Mouse (Mus musculus) hindbrain, embryonic 15.5 days (tissue): ENCODE data around the gene Ngdn. TPM values are rescaled to one million over a fixed set of nuclear protein-coding genes. Genes with fewer than 3 reads are reported as not detected.

Experiments used
- ATAC-seq: fragments of 200-750 bp; cut with Nextera tagmentation; 2 replicates; pipeline ENCODE4 v1.8.0; 2017; ENCODE audit warnings: low read depth, moderate number of reproducible peaks, moderate TSS enrichment; ENCODE audit not compliant: low FRiP score
- H3K27ac ChIP-seq: fragments of 300-500 bp; sonication (generic); replicated peaks from 2 replicates; pipeline ENCODE4 v1.5.1; 2015; ENCODE audit warnings: mild to moderate bottlenecking, inconsistent platforms
- H3K27me3 ChIP-seq: fragments of 300-500 bp; sonication (generic); 2 replicates; pipeline ENCODE4 v1.6.1; 2015; ENCODE audit warnings: control low read depth, inconsistent platforms
- H3K36me3 ChIP-seq: fragments of 300-500 bp; sonication (generic); 2 replicates; pipeline ENCODE4 v1.6.1; 2015; ENCODE audit warnings: control low read depth, inconsistent platforms
- H3K4me1 ChIP-seq: fragments of 300-500 bp; sonication (generic); replicated peaks from 2 replicates; pipeline ENCODE4 v1.6.1; 2015; ENCODE audit warnings: control low read depth, inconsistent platforms
- H3K4me2 ChIP-seq: fragments of 300-500 bp; sonication (generic); 2 replicates; pipeline ENCODE4 v1.6.1; 2015; ENCODE audit warnings: moderate library complexity, mild to moderate bottlenecking, inconsistent platforms
- H3K4me3 ChIP-seq: fragments of 300-500 bp; sonication (generic); 2 replicates; pipeline ENCODE4 v1.5.1; 2015; ENCODE audit warnings: mild to moderate bottlenecking, inconsistent platforms
- H3K9ac ChIP-seq: fragments of 300-500 bp; sonication (generic); 2 replicates; pipeline ENCODE4 v1.6.1; 2015; ENCODE audit warnings: inconsistent platforms
- H3K9me3 ChIP-seq: fragments of 300-500 bp; sonication (generic); 2 replicates; pipeline ENCODE4 v1.6.1; 2016; ENCODE audit warnings: control low read depth, inconsistent platforms
- WGBS: fragments of 180-500 bp; shearing (Covaris S2); methylation state at CpG from one replicate; pipeline ENCODE4 v1.1.7; 2015; 5-methylcytosine and 5-hydroxymethylcytosine counted together
- polyA plus RNA-seq: library from polyadenylated mRNA; unstranded; fragments of >200 nt; fragmentation: Nextera tagmentation; extraction: Ambion mirVana; gene quantifications from 2 replicates; pipeline ENCODE4 v1.2.1, GENCODE M21; 2015

Ngdn gene
- polyA plus RNA-seq, 1 experiment from 2014 or later: 47.3 TPM

- Histone ChIP-seq H3K27me3 (no peaks in the 10 kb centered on the region), H3K9me3 (no peaks in the 10 kb centered on the region), H3K4me3 (peak overlapping the region; percentile 42; the same call in 1 of the 2 replicates), H3K36me3 (no peaks in the 10 kb centered on the region), H3K4me1 (peaks cover 43% of the 10 kb centered on the region), H3K9ac (no peak overlapping the region), H3K4me2 (peak overlapping the region; percentile 58), H3K27ac (peak overlapping the region; percentile 97)
- 41% methylated on average over 9 of the region's 9 CpGs for WGBS
- peak; percentile 49 for ATAC-seq
Observed at GRCm38 (mm10) chr14:55052496-55052895, 37.2 kb downstream of the Ngdn start.

GRCm38 (mm10) chr14:55053050-55053449 lies 37.8 kb downstream of the Ngdn start:
- ATAC-seq: no peak
- Histone ChIP-seq H3K4me2 (peak overlapping the region; percentile 58), H3K9ac (no peak overlapping the region), H3K4me1 (peaks cover 48% of the 10 kb centered on the region), H3K27me3 (no peaks in the 10 kb centered on the region), H3K36me3 (no peaks in the 10 kb centered on the region), H3K27ac (peak overlapping the region; percentile 97), H3K9me3 (no peaks in the 10 kb centered on the region), H3K4me3 (peak overlapping the region; percentile 42)
- 41% methylated on average over 4 of the region's 4 CpGs for WGBS

GRCm38 (mm10) chr14:55053708-55054190 lies 38.5 kb downstream of the Ngdn start:
- peak overlapping the region; percentile 42 for H3K4me3 ChIP-seq
- H3K4me2 ChIP-seq: peak overlapping the region; percentile 58
- peak; percentile 83 for ATAC-seq
- no peaks in the 10 kb centered on the region for H3K9me3 ChIP-seq
- 38% methylated on average over 17 of the region's 17 CpGs for WGBS
- no peaks in the 10 kb centered on the region for H3K36me3 ChIP-seq
- peaks cover 55% of the 10 kb centered on the region for H3K4me1 ChIP-seq
- peak overlapping the region; percentile 49 for H3K9ac ChIP-seq
- H3K27ac ChIP-seq: peak overlapping the region; percentile 97
- H3K27me3 ChIP-seq: no peaks in the 10 kb centered on the region

- Histone ChIP-seq H3K9ac (peak overlapping the region; percentile 49), H3K9me3 (no peaks in the 10 kb centered on the region), H3K4me2 (peak overlapping the region; percentile 58), H3K27me3 (no peaks in the 10 kb centered on the region), H3K27ac (peak overlapping the region; percentile 97), H3K4me1 (peaks cover 61% of the 10 kb centered on the region), H3K36me3 (no peaks in the 10 kb centered on the region), H3K4me3 (peak overlapping the region; percentile 42)
- WGBS: 50% methylated on average over 10 of the region's 10 CpGs
- peak; percentile 59 for ATAC-seq
Observed at GRCm38 (mm10) chr14:55054191-55054749, 39.0 kb downstream of the Ngdn start.

- 49% methylated on average over 11 of the region's 11 CpGs for WGBS
- H3K4me1 ChIP-seq: peaks cover 68% of the 10 kb centered on the region
Observed at GRCm38 (mm10) chr14:55055167-55055834, 40.0 kb downstream of the Ngdn start.

GRCm38 (mm10) chr14:55059009-55059408 lies 43.8 kb downstream of the Ngdn start:
- no peaks in the 10 kb centered on the region; the same call in 1 of the 2 replicates for H3K36me3 ChIP-seq
- no peak overlapping the region for H3K27ac ChIP-seq
- H3K27me3 ChIP-seq: no peaks in the 10 kb centered on the region
- H3K4me2 ChIP-seq: peak overlapping the region; percentile 58
- H3K9me3 ChIP-seq: no peaks in the 10 kb centered on the region
- WGBS: 95% methylated on average over 1 of the region's 1 CpGs
- H3K9ac ChIP-seq: no peak overlapping the region
- peaks cover 89% of the 10 kb centered on the region for H3K4me1 ChIP-seq
- H3K4me3 ChIP-seq: no peak overlapping the region
- ATAC-seq: no peak

More at GRCm38 (mm10) chr14:55055167-55055834, 40.0 kb downstream of the Ngdn start:
- Histone ChIP-seq H3K27me3 (no peaks in the 10 kb centered on the region), H3K9ac (no peak overlapping the region), H3K4me2 (peak overlapping the region; percentile 58), H3K9me3 (no peaks in the 10 kb centered on the region), H3K27ac (peak overlapping the region; percentile 97), H3K36me3 (no peaks in the 10 kb centered on the region), H3K4me3 (peak overlapping the region; percentile 42)
- ATAC-seq: peak; percentile 40

GRCm38 (mm10) chr14:55059931-55060330 lies 44.7 kb downstream of the Ngdn start:
- 62% methylated on average over 5 of the region's 5 CpGs for WGBS
- H3K9me3 ChIP-seq: no peaks in the 10 kb centered on the region
- no peak overlapping the region for H3K4me3 ChIP-seq
- H3K27me3 ChIP-seq: no peaks in the 10 kb centered on the region
- peaks cover 5% of the 10 kb centered on the region; the same call in 1 of the 2 replicates for H3K36me3 ChIP-seq
- peaks cover 80% of the 10 kb centered on the region for H3K4me1 ChIP-seq
- H3K4me2 ChIP-seq: peak overlapping the region; percentile 14; the same call in 1 of the 2 replicates
- no peak overlapping the region for H3K9ac ChIP-seq
- ATAC-seq: no peak
- peak overlapping the region; percentile 1; the same call in 1 of the 2 replicates for H3K27ac ChIP-seq

GRCm38 (mm10) chr14:55061845-55062244 lies 46.6 kb downstream of the Ngdn start:
- Histone ChIP-seq H3K4me2 (no peak overlapping the region), H3K27me3 (no peaks in the 10 kb centered on the region), H3K9ac (no peak overlapping the region), H3K4me3 (no peak overlapping the region), H3K36me3 (peaks cover 24% of the 10 kb centered on the region), H3K27ac (peak overlapping the region; percentile 3; the same call in 1 of the 2 replicates), H3K4me1 (peaks cover 63% of the 10 kb centered on the region), H3K9me3 (no peaks in the 10 kb centered on the region)
- 50% methylated on average over 7 of the region's 7 CpGs for WGBS
- ATAC-seq: no peak

- Histone ChIP-seq H3K36me3 (peaks cover 25% of the 10 kb centered on the region), H3K4me1 (peaks cover 55% of the 10 kb centered on the region), H3K9ac (no peak overlapping the region; the same call in 1 of the 2 replicates), H3K4me3 (no peak overlapping the region), H3K27me3 (no peaks in the 10 kb centered on the region), H3K27ac (peak overlapping the region; percentile 60), H3K9me3 (no peaks in the 10 kb centered on the region), H3K4me2 (peak overlapping the region; percentile 31)
- peak; percentile 45; the same call in 1 of the 2 replicates for ATAC-seq
- WGBS: 28% methylated on average over 17 of the region's 17 CpGs
Observed at GRCm38 (mm10) chr14:55062626-55063025, 47.4 kb downstream of the Ngdn start.

- Histone ChIP-seq H3K9ac (no peak overlapping the region; the same call in 1 of the 2 replicates), H3K27ac (peak overlapping the region; percentile 60), H3K9me3 (no peaks in the 10 kb centered on the region), H3K27me3 (no peaks in the 10 kb centered on the region), H3K4me3 (no peak overlapping the region), H3K36me3 (peaks cover 29% of the 10 kb centered on the region), H3K4me2 (peak overlapping the region; percentile 31; the same call in 1 of the 2 replicates), H3K4me1 (peaks cover 50% of the 10 kb centered on the region)
- 84% methylated on average over 5 of the region's 5 CpGs for WGBS
- no peak for ATAC-seq
Observed at GRCm38 (mm10) chr14:55063117-55063516, 47.9 kb downstream of the Ngdn start.

GRCm38 (mm10) chr14:55063581-55064381 lies 48.5 kb downstream of the Ngdn start:
- H3K27me3 ChIP-seq: no peaks in the 10 kb centered on the region
- peaks cover 44% of the 10 kb centered on the region for H3K4me1 ChIP-seq
- H3K9me3 ChIP-seq: no peaks in the 10 kb centered on the region
- no peak overlapping the region for H3K9ac ChIP-seq
- H3K4me3 ChIP-seq: no peak overlapping the region
- WGBS: 86% methylated on average over 22 of the region's 22 CpGs
- H3K4me2 ChIP-seq: no peak overlapping the region
- ATAC-seq: no peak
- H3K36me3 ChIP-seq: peaks cover 35% of the 10 kb centered on the region
- no peak overlapping the region for H3K27ac ChIP-seq
